Mouse (Mus musculus) midbrain, embryonic 11.5 days (tissue): ENCODE results near the gene Tmem176b. TPM values are rescaled to one million over a fixed set of nuclear protein-coding genes. Genes with fewer than 3 reads are reported as not detected.

Experiments
- ATAC-seq: fragments of 200-750 bp; cut with Nextera tagmentation; 2 replicates; pipeline ENCODE4 v1.8.0; 2017; ENCODE audit warnings: moderate TSS enrichment, moderate library complexity; ENCODE audit not compliant: low FRiP score
- DNase-seq: peaks from one replicate; pipeline ENCODE4 v3.0.0; 2015; ENCODE audit warnings: low spot score; ENCODE audit errors: missing footprints
- H3K27ac ChIP-seq: fragments of 300-500 bp; sonication (generic); 2 replicates; pipeline ENCODE4 v1.5.1; 2014; ENCODE audit warnings: low read depth, low read length
- H3K27me3 ChIP-seq: fragments of 300-500 bp; sonication (generic); 2 replicates; pipeline ENCODE4 v1.6.1; 2014; ENCODE audit warnings: mild to moderate bottlenecking, low read length, moderate library complexity, mixed read lengths; ENCODE audit not compliant: control insufficient read depth, insufficient read depth
- H3K36me3 ChIP-seq: fragments of 300-500 bp; sonication (generic); 2 replicates; pipeline ENCODE4 v1.6.1; 2014; ENCODE audit warnings: mild to moderate bottlenecking, low read length, moderate library complexity, mixed read lengths; ENCODE audit not compliant: control insufficient read depth, insufficient read depth
- H3K4me1 ChIP-seq: fragments of 300-500 bp; sonication (generic); 2 replicates; pipeline ENCODE4 v1.6.1; 2014; ENCODE audit warnings: low read length; ENCODE audit not compliant: control insufficient read depth, insufficient read depth
- H3K4me2 ChIP-seq: fragments of 300-500 bp; sonication (generic); 2 replicates; pipeline ENCODE4 v1.6.1; 2014; ENCODE audit warnings: mild to moderate bottlenecking, moderate library complexity
- H3K4me3 ChIP-seq: fragments of 300-500 bp; sonication (generic); 2 replicates; pipeline ENCODE4 v1.5.1; 2014; ENCODE audit warnings: low read depth, low read length
- H3K9ac ChIP-seq: fragments of 300-500 bp; sonication (generic); 2 replicates; pipeline ENCODE4 v1.6.1; 2014; ENCODE audit warnings: low read length
- H3K9me3 ChIP-seq: fragments of 300-500 bp; sonication (generic); 2 replicates; pipeline ENCODE4 v1.6.1; 2016; ENCODE audit warnings: low read length; ENCODE audit not compliant: control insufficient read depth
- WGBS: fragments of 180-500 bp; shearing (Covaris S2); extraction: QIAGEN DNeasy Blood & Tissue Kit; methylation state at CpG from one replicate; pipeline ENCODE4 v1.1.7; 2014; 5-methylcytosine and 5-hydroxymethylcytosine counted together
- polyA plus RNA-seq: library from polyadenylated mRNA; unstranded; fragments of >200 nt; fragmentation: Nextera tagmentation; extraction: Ambion mirVana; gene quantifications from 2 replicates; pipeline ENCODE4 v1.2.1, GENCODE M21; 2014

Tmem176b gene
- polyA plus RNA-seq, 1 experiment from 2014 or later: 58.8 TPM

DNA sequence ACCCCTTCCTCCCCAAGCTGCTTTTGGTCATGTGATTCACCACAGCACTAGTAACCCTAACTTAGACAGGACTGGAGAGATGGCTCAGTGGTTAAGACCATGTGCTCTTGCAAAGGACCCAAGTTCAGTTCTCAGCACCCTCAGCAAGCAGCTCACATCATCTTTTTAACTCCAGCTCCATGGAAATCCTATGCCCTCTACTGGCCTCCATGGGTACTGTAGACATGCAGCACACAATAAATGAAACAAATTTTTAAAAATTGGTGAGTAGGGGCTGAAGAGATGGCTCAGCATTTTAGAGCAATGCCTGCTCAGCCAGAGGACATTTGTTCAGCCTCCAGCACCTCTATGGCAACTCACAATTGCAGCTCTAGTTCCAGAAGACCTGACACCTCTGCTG, 26.3 kb downstream of the Tmem176b start:
- Histone ChIP-seq H3K4me3 (no peak overlapping the region), H3K4me1 (no peaks in the 10 kb centered on the region), H3K9ac (no peak overlapping the region), H3K36me3 (no peaks in the 10 kb centered on the region), H3K27me3 (no peaks in the 10 kb centered on the region), H3K27ac (no peak overlapping the region), H3K9me3 (no peaks in the 10 kb centered on the region), H3K4me2 (no peak overlapping the region)
- ATAC-seq (no peak), DNase-seq (no peak)

DNA sequence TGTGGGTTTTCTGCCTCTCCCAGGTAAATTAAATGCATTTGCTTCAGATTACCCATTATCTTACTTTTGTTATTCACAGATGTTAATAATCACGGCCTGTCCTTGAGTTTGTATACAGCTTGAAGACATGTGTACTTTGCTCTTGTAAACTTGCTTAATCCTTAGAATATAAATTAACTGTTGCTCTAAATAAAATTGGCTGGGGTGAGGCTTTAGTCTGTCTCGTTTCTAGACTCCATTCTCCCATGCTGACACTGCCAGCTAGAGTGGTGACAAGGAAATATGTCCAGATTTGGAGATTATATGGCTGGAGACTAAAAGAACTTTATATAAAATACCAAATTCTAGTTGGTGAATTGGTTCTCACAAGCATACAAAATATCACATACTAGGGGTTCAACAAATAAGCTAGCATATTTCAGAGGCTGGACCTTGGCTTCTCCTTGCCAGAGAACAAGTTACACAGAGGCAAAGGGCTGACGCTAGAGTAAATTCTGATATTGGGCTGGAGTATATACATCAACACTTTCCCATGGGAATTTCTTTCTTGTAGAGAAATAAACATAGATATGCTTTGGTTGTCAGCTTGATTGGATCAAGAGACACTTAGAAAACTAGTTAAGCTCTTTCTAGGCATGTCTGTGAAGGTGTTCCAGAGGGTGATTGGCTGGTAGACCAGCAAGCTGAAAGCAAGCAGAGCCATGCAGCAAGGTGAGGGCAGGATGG, 31.6 kb downstream of the Tmem176b start:
- no peak overlapping the region for H3K9ac ChIP-seq
- ATAC-seq (no peak), DNase-seq (no peak)
- no peak overlapping the region for H3K27ac ChIP-seq
- WGBS: 82% methylated on average over 3 of the region's 3 CpGs
- H3K27me3 ChIP-seq: no peaks in the 10 kb centered on the region
- no peaks in the 10 kb centered on the region for H3K9me3 ChIP-seq
- H3K36me3 ChIP-seq: no peaks in the 10 kb centered on the region
- H3K4me3 ChIP-seq: no peak overlapping the region
- no peak overlapping the region for H3K4me2 ChIP-seq
- H3K4me1 ChIP-seq: no peaks in the 10 kb centered on the region

- Histone ChIP-seq H3K9ac (no peak overlapping the region), H3K4me3 (no peak overlapping the region), H3K9me3 (no peaks in the 10 kb centered on the region), H3K4me2 (no peak overlapping the region), H3K27me3 (no peaks in the 10 kb centered on the region), H3K4me1 (no peaks in the 10 kb centered on the region), H3K27ac (no peak overlapping the region), H3K36me3 (no peaks in the 10 kb centered on the region)
- no peak for ATAC-seq
- no peak for DNase-seq
- WGBS: 84% methylated on average over 3 of the region's 3 CpGs
Observed at GRCm38 (mm10) chr6:48806746-48807145, 34.5 kb downstream of the Tmem176b start.

- Histone ChIP-seq H3K36me3 (no peaks in the 10 kb centered on the region), H3K27me3 (no peaks in the 10 kb centered on the region), H3K4me1 (no peaks in the 10 kb centered on the region), H3K9ac (no peak overlapping the region), H3K27ac (no peak overlapping the region), H3K9me3 (no peaks in the 10 kb centered on the region), H3K4me2 (no peak overlapping the region), H3K4me3 (no peak overlapping the region)
- ATAC-seq (no peak), DNase-seq (no peak)
- WGBS: 89% methylated on average over 5 of the region's 5 CpGs
Observed at GRCm38 (mm10) chr6:48804346-48804745, 37.0 kb downstream of the Tmem176b start.

DNA sequence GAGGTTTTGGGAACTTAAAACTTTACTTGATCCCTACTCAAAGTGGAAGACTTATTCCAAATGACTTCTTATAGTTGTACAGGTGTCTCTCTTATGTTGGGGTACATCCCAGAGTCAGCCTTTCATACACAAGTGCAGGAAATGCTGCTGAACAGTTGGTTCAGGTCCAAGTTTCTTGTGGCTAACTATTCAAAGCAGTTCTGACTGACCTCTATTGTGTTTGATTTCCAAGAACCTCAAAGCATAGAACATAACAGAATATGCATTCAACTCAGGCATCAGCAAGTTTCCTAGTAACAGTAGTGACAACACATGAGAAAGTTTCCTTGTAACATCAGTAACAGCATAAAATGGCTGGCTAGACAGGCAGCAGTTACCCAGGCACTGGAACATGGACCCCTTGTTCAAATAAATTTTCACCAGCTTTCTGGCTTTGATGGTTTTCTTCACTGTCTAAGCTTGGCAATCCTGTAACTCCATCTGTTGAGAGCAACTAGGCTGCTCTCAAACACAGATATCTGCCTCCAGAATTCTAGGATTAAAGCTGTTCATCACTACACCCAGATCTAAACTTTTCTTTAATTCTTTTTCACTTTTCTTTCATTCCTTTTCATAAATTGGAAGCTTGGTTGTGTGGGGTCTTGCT, 37.8 kb downstream of the Tmem176b start:
- DNase-seq (no peak), ATAC-seq (no peak)
- Histone ChIP-seq H3K9ac (no peak overlapping the region), H3K27me3 (no peaks in the 10 kb centered on the region), H3K4me2 (no peak overlapping the region), H3K9me3 (no peaks in the 10 kb centered on the region), H3K4me1 (no peaks in the 10 kb centered on the region), H3K36me3 (no peaks in the 10 kb centered on the region), H3K4me3 (no peak overlapping the region), H3K27ac (no peak overlapping the region)

- Histone ChIP-seq H3K27ac (no peak overlapping the region), H3K4me1 (no peaks in the 10 kb centered on the region), H3K9ac (no peak overlapping the region), H3K9me3 (no peaks in the 10 kb centered on the region), H3K27me3 (no peaks in the 10 kb centered on the region), H3K4me3 (no peak overlapping the region), H3K4me2 (no peak overlapping the region), H3K36me3 (no peaks in the 10 kb centered on the region)
- DNase-seq (no peak), ATAC-seq (no peak)
- 93% methylated on average over 1 of the region's 1 CpGs for WGBS
Observed at GRCm38 (mm10) chr6:48801897-48802296, 39.4 kb downstream of the Tmem176b start.

DNA sequence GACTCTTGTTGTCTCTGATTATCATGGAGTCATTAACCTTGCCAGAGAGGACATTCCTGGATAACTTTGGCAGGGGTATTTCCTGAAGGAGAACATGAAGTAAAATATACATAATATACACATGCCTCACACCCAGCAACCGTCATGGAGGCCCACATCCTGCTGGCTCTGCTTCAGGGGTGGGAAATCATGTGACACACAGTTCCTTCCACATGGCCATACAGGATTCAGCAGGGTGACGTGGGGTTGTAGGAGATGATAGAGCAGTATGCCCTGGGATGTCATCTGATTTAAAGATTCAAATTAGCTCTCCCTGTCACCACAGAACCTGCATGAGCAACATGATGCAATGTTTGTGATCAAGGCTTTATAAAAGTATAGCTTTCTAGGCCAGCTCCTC, 53.4 kb downstream of the Tmem176b start:
- Histone ChIP-seq H3K4me2 (no peak overlapping the region), H3K4me1 (no peaks in the 10 kb centered on the region), H3K9ac (no peak overlapping the region), H3K36me3 (no peaks in the 10 kb centered on the region), H3K27ac (no peak overlapping the region), H3K4me3 (no peak overlapping the region), H3K9me3 (no peaks in the 10 kb centered on the region), H3K27me3 (no peaks in the 10 kb centered on the region)
- DNase-seq (no peak), ATAC-seq (no peak)
- 87% methylated on average over 2 of the region's 2 CpGs for WGBS

- ATAC-seq (no peak), DNase-seq (no peak)
- Histone ChIP-seq H3K4me1 (no peaks in the 10 kb centered on the region), H3K4me2 (no peak overlapping the region), H3K4me3 (no peak overlapping the region), H3K27ac (no peak overlapping the region), H3K27me3 (no peaks in the 10 kb centered on the region), H3K9ac (no peak overlapping the region), H3K36me3 (no peaks in the 10 kb centered on the region), H3K9me3 (no peaks in the 10 kb centered on the region)
- 81% methylated on average over 2 of the region's 2 CpGs for WGBS
Observed at GRCm38 (mm10) chr6:48785601-48786000, 55.7 kb downstream of the Tmem176b start.

GRCm38 (mm10) chr6:48785189-48785588, 56.1 kb downstream of the Tmem176b start:
- ATAC-seq (no peak), DNase-seq (no peak)
- Histone ChIP-seq H3K4me1 (no peaks in the 10 kb centered on the region), H3K9ac (no peak overlapping the region), H3K9me3 (no peaks in the 10 kb centered on the region), H3K4me2 (no peak overlapping the region), H3K4me3 (no peak overlapping the region), H3K36me3 (no peaks in the 10 kb centered on the region), H3K27ac (no peak overlapping the region), H3K27me3 (no peaks in the 10 kb centered on the region)
- WGBS: 75% methylated on average over 1 of the region's 1 CpGs
